Mouse (Mus musculus) G1E (cell line): Measurements from ENCODE around the gene Dusp5. TPM values are rescaled to one million over a fixed set of nuclear protein-coding genes. Genes with fewer than 3 reads are reported as not detected.

Experiments used
- ATAC-seq: 2 replicates; pipeline ENCODE4 v1.8.0; 2016; ENCODE audit warnings: mild to moderate bottlenecking; ENCODE audit not compliant: insufficient number of reproducible peaks, poor library complexity, low FRiP score, severe bottlenecking; ENCODE audit errors: extremely low read depth
- DNase-seq: peaks from one replicate; pipeline ENCODE4 v3.0.0; 2012; ENCODE audit warnings: low spot score
- H3K27me3 ChIP-seq: 2 replicates; pipeline ENCODE4 v1.6.1; 2012; ENCODE audit warnings: mild to moderate bottlenecking, low read length, inconsistent platforms; ENCODE audit not compliant: insufficient read depth
- H3K36me3 ChIP-seq: replicated peaks from 2 replicates; pipeline ENCODE3; 2012; ENCODE audit warnings: mild to moderate bottlenecking, inconsistent platforms
- H3K4me1 ChIP-seq: 2 replicates; pipeline ENCODE4 v1.6.1; 2012; ENCODE audit warnings: low read depth, low read length, inconsistent platforms, mixed read lengths; ENCODE audit not compliant: insufficient read depth
- H3K4me3 ChIP-seq: 2 replicates; pipeline ENCODE4 v1.5.1; 2012; ENCODE audit warnings: low read depth, mild to moderate bottlenecking, inconsistent platforms, low read length, moderate library complexity, mixed read lengths
- H3K9me3 ChIP-seq: replicated peaks from 2 replicates; pipeline ENCODE4 v1.6.1; 2012; ENCODE audit warnings: inconsistent platforms
- CTCF ChIP-seq: IDR thresholded peaks from 2 replicates; pipeline ENCODE4 v1.5.1; 2012; ENCODE audit warnings: low read depth, low read length, inconsistent platforms, mixed read lengths
- GATA1 ChIP-seq: IDR thresholded peaks from 2 replicates; pipeline ENCODE4 v1.6.1; 2012; ENCODE audit warnings: borderline replicate concordance, low read length, inconsistent platforms, mixed read lengths
- GATA2 ChIP-seq: IDR thresholded peaks from 2 replicates; pipeline ENCODE4 v1.6.1; 2012; ENCODE audit warnings: low read depth, low read length, inconsistent platforms, borderline replicate concordance
- POLR2AphosphoS5 ChIP-seq: IDR thresholded peaks from 2 replicates; pipeline ENCODE4 v1.6.1; 2012; ENCODE audit warnings: low read depth, low read length, inconsistent platforms; ENCODE audit not compliant: insufficient replicate concordance
- TAL1 ChIP-seq: conservative IDR thresholded peaks from 2 replicates; pipeline ENCODE4 v1.6.1; 2012; ENCODE audit warnings: low read depth, low read length, inconsistent platforms, mixed read lengths
- polyA plus RNA-seq: library from polyadenylated mRNA; stranded (reverse); fragments of >175 nt; gene quantifications from 2 replicates; pipeline ENCODE4 v1.2.3, GENCODE M21; 2012
- total RNA-seq, 2 experiments: library from RNA; stranded (forward) in 1 of 2; stranded (reverse) in 1 of 2; fragments of 200-1000 nt in 1 of 2; fragments of >200 nt in 1 of 2; fragmentation: Nextera tagmentation in 1 of 2; gene quantifications; 2 replicates each; pipeline ENCODE4 v1.2.3; 2014 to 2017

The Dusp5 gene
- total and polyA plus RNA-seq, 3 experiments: 0.03 to 0.05 TPM; not detected in 1

- TF ChIP-seq CTCF (no peak), GATA1 (no peak), TAL1 (no peak), POLR2AphosphoS5 (no peak), GATA2 (no peak)
Measured at GRCm38 (mm10) chr19:53560436-53560835, 31.5 kb downstream of the Dusp5 start.

GRCm38 (mm10) chr19:53564174-53564573 is 35.3 kb downstream of the Dusp5 start:
- DNase-seq (no peak), ATAC-seq (no peak)
- Histone ChIP-seq H3K9me3 (no peaks in the 10 kb centered on the region), H3K4me1 (no peaks in the 10 kb centered on the region), H3K36me3 (no peaks in the 10 kb centered on the region), H3K27me3 (no peaks in the 10 kb centered on the region), H3K4me3 (no peak overlapping the region)
- TF ChIP-seq GATA1 (no peak), CTCF (no peak), POLR2AphosphoS5 (no peak)

More at GRCm38 (mm10) chr19:53560436-53560835, 31.5 kb downstream of the Dusp5 start:
- Histone ChIP-seq H3K36me3 (no peaks in the 10 kb centered on the region), H3K9me3 (no peaks in the 10 kb centered on the region), H3K27me3 (0 out of 2 replicates have a peak, but pooled peaks cover 2% of the 10 kb centered on the region), H3K4me3 (no peak overlapping the region), H3K4me1 (no peaks in the 10 kb centered on the region)
- no peak for DNase-seq
- ATAC-seq: no peak

GRCm38 (mm10) chr19:53565565-53566277 is 36.8 kb downstream of the Dusp5 start:
- Histone ChIP-seq H3K4me3 (no peak overlapping the region), H3K4me1 (no peaks in the 10 kb centered on the region), H3K36me3 (no peaks in the 10 kb centered on the region), H3K27me3 (0 out of 2 replicates have a peak, but pooled peaks cover 3% of the 10 kb centered on the region), H3K9me3 (no peaks in the 10 kb centered on the region)
- no peak for ATAC-seq
- DNase-seq: no peak
- TF ChIP-seq GATA1 (no peak), CTCF (no peak), TAL1 (no peak), POLR2AphosphoS5 (no peak), GATA2 (no peak)

GRCm38 (mm10) chr19:53567864-53568263 is 39.0 kb downstream of the Dusp5 start:
- Histone ChIP-seq H3K9me3 (no peaks in the 10 kb centered on the region), H3K4me1 (no peaks in the 10 kb centered on the region), H3K27me3 (peaks cover 6% of the 10 kb centered on the region; the same call in 1 of the 2 replicates), H3K4me3 (no peak overlapping the region), H3K36me3 (no peaks in the 10 kb centered on the region)
- no peak for TF ChIP-seq GATA2
- no peak for TF ChIP-seq CTCF
- no peak for TF ChIP-seq POLR2AphosphoS5
- TF ChIP-seq GATA1: no peak
- no peak for TF ChIP-seq TAL1
- ATAC-seq (no peak), DNase-seq (no peak)

DNA sequence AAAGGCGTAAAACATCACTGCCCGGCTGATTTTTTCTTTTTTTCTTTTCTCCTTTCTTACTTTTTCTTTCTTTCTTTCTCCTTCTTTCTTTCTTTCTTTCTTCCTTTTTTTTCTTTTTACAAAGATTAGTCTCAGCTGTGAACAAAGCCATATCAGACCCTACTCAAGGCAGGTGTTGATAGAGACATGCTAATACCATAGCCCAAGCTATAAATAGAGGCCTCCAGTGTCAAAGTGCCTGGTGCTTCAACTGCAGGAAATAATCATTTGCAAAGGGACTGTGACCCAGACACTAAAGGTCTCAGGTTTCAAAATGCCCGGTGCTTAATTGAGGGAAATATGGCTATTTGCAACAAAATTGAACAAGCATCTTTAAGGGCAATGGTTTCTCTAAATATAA is 39.6 kb downstream of the Dusp5 start:
- H3K27me3 ChIP-seq: peaks cover 10% of the 10 kb centered on the region
- no peak for DNase-seq
- no peaks in the 10 kb centered on the region for H3K4me1 ChIP-seq
- H3K4me3 ChIP-seq: no peak overlapping the region
- H3K9me3 ChIP-seq: no peaks in the 10 kb centered on the region
- no peak for TF ChIP-seq TAL1
- TF ChIP-seq CTCF: no peak
- TF ChIP-seq POLR2AphosphoS5: no peak
- TF ChIP-seq GATA2: no peak
- no peak for TF ChIP-seq GATA1
- no peak for ATAC-seq
- no peaks in the 10 kb centered on the region for H3K36me3 ChIP-seq

DNA sequence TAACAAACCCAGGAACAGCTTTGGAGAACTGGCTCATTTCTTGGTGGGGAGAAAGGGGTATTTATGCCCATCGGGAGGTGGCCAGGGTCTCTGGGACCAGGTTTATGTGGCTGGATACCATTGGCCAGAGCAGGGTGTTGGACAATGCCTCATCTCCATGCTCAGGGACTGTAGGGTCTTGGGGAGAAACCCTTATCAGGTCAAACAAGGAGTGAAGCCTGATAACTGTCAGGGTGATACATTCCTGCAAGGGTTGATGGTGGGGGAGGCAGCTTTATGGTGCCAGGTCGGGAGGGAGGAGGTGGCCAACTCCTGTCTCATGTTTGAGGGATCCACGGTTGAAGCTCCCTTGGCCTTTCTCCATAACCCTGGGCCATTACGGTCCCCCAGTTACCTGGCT is 42.1 kb downstream of the Dusp5 start:
- Histone ChIP-seq H3K4me1 (no peaks in the 10 kb centered on the region), H3K4me3 (no peak overlapping the region), H3K36me3 (no peaks in the 10 kb centered on the region), H3K27me3 (peaks cover 19% of the 10 kb centered on the region), H3K9me3 (no peaks in the 10 kb centered on the region)
- ATAC-seq (no peak), DNase-seq (no peak)
- TF ChIP-seq POLR2AphosphoS5 (no peak), TAL1 (no peak), GATA1 (no peak), CTCF (no peak)
